Mouse (Mus musculus): ENCODE measurements at regions not wholly inside any gene's neighbourhood (a gene's known extent, or its start where the extent isn't known, plus 50 kb on each side); places are given as distances from the start of the nearest gene placed in this dataset.

GRCm38 (mm10) chr3:102276283-102276682 lies 71.8 kb upstream of the Vangl1 start:
- no peak for TF ChIP-seq CTCF (IDR thresholded peaks at IDR 0.05; ENCODE audit: low read depth, low read length)
- TF ChIP-seq GATA1 (IDR thresholded peaks at IDR 0.05; ENCODE audit: borderline replicate concordance, low read length) = no peak
- no peak for TF ChIP-seq TAL1 (conservative IDR thresholded peaks at IDR 0.05; ENCODE audit: low read depth, low read length)
- no peak for TF ChIP-seq GATA2 (IDR thresholded peaks at IDR 0.05; ENCODE audit: borderline replicate concordance, low read depth, low read length)
- no peak for TF ChIP-seq POLR2AphosphoS5 (IDR thresholded peaks at IDR 0.05; ENCODE audit: insufficient replicate concordance, low read depth, low read length)
